Mouse (Mus musculus): ENCODE measurements around the gene Tmem210. TPM values are rescaled to one million over a fixed set of nuclear protein-coding genes. Genes with fewer than 3 reads are reported as not detected.

Gene Tmem210
- total RNA-seq, 2 experiments from 2014 or later, result not detected

DNA sequence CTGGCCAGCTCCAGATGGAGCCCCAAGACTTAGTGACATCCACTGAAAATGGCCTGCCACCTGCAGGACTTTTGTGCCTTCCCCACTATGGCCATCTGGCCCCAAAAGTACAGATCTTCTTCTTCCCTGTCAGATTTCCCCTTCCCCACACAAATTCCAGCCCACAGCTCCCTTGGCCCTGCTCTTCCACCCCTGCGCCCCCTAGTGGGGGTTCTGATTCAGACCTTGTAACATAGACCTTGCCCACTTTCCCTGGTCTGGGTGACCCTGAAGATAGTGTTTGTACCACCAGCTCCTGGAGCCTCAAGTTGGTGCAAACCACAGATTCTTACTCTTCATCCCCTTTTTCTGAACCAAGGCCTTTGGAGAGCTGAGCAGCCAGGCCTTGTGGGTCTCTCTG is 4.9 kb downstream of the Tmem210 start:
- peak; percentile 69 to 79 for DNase-seq (ENCODE audit: low spot score in 2 of 2)

- no peak for DNase-seq (ENCODE audit: low spot score in 2 of 2)
Observed at GRCm38 (mm10) chr2:25293706-25294105, 5.8 kb downstream of the Tmem210 start.

- DNase-seq (ENCODE audit: low spot score in 2 of 2), result no peak
Observed at GRCm38 (mm10) chr2:25297093-25297492, 9.1 kb downstream of the Tmem210 start.

GRCm38 (mm10) chr2:25298046-25298445 is 10.1 kb downstream of the Tmem210 start:
- no peak for DNase-seq (ENCODE audit: low spot score in 2 of 2)

GRCm38 (mm10) chr2:25303452-25303851 is 15.5 kb downstream of the Tmem210 start:
- no peak for DNase-seq (ENCODE audit: low spot score in 2 of 2)

- DNase-seq (ENCODE audit: low spot score in 2 of 2), result no peak
Observed at GRCm38 (mm10) chr2:25303931-25304656, 16.1 kb downstream of the Tmem210 start.

- DNase-seq (ENCODE audit: low spot score in 2 of 2), result peak in 1 of 2 experiments; percentile 48
Observed at GRCm38 (mm10) chr2:25304657-25305541, 17.0 kb downstream of the Tmem210 start.

GRCm38 (mm10) chr2:25305587-25306359 is 17.8 kb downstream of the Tmem210 start:
- no peak for DNase-seq (ENCODE audit: low spot score in 2 of 2)

DNA sequence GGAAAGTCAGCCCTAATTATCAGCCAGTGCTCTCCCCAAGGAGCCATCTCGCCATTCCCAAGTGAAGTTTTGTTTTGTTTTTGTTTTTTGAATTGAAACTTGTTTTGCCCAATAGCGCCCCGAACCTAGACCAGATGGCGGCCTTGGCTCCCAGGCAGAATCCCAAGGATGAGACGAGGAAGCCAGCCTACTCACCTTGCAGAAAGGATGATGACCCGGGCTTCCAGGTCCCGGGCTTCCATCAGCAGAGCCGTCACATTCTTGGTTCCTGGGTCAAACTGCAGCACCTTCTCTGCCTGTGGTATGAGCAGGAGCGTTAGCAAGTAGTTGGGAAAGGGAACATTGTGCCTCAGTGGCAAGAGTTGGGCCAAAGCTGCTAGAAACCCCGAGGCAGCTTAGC is 22.2 kb downstream of the Tmem210 start:
- DNase-seq (ENCODE audit: low spot score in 2 of 2), result no peak

DNA sequence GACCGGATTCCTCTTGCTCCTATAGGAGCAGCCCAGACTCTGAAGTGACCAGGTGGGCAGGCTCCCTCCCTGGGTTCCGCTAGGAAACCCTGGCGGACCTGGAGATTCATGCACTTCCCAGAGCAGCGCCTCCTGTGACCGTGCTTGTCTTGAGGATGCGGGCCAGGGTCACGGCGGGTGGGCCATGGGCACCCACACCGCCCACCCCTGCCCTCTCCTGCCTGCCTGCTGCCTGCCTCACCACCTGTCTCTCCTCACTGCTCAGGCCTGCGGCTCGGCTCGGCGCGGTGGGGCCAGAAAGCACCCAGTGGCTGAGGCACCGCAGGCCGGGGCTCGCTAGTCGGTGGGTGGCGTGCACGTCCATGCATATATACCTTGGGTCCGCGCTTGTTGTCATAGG is 23.0 kb downstream of the Tmem210 start:
- no peak for DNase-seq (ENCODE audit: low spot score in 2 of 2)

- no peak for DNase-seq (ENCODE audit: low spot score in 2 of 2)
Observed at GRCm38 (mm10) chr2:25311491-25311891, 23.5 kb downstream of the Tmem210 start.

DNA sequence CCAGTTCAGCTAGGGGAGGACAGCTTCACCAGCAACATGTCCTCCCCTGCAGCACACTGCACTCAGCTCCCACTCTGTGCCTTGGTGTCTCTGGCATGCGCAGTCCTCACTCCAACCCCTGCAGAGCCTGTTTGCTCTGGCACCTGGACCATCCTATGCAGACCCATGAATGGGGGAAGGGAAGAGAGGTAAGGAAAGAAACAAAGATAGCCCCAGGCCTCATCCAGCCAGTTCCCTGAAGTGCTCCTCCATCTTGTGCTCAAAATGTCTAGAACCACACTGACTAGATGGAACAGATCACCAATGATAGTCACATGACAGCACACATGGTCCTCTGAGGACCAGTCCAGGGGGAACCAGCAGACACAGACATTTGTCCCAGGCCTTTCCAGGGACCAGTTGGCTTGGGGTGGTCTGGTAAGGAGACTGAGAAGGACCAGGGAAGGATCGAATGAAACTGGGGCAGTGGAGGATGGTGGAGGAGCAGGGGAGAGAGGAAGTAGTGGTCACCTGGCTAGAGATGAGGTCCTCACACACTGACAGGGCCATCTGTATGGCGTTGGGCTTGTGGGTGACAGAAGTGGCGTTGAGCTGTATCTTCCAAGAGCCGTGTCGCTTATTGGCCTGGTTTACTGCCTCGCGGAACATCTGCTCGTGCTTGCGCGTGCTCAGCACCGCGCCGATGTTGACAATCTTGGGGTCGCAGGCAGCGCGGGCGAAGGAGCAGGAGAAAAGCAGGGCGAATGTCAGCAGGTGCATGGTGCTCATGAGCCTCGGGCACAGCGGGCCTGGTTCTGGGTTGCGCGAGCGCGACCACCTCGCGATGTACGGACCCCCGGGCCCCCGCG is 30.4 kb downstream of the Tmem210 start:
- peak; percentile 51 to 70 for DNase-seq (ENCODE audit: low spot score in 2 of 2)

- peak; percentile 84 to 95 for DNase-seq (ENCODE audit: low spot score in 2 of 2)
Observed at GRCm38 (mm10) chr2:25318971-25319773, 31.2 kb downstream of the Tmem210 start, which contains the start of gene Grin1. Gene Grin1 (minus strand): TSS chr2:25319187.

GRCm38 (mm10) chr2:25320084-25320483 is 32.1 kb downstream of the Tmem210 start:
- no peak for DNase-seq (ENCODE audit: low spot score in 2 of 2)

DNA sequence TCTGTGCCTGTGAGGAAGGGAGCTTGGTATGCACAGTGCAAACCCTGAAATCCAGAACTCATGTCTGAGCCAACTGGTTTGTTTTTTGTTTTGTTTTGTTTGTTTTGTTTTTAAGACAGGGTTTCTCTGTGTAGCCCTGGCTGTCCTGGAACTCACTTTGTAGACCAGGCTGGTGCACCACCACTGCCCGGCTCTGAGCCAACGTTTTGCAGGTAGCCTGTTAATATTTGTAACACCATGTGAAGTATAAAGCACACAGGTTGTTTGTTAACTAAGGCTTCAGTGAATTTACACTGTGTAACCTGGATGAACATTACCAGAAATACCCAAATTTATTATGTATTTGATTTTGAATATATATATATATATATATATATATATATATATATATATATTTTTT is 38.1 kb downstream of the Tmem210 start:
- no peak for DNase-seq (ENCODE audit: low spot score in 2 of 2)

DNA sequence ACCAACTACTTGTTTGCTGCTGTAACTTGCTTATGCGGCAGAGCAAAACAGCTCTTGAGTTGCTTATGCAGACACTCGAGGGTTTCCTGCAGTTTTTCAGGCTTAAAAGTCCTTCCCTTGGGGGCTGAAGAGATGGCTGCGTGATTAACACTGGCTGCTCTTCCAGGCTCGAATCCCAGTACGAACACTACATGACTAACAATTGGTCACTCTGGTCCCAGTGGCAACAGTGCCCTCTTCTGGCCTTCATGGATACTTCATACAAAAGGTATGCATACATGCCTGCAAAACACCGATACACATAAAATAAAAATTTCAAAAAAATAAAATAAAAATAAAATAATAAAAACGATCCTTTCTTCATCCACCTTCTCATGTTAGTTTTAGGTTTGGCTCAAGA is 40.5 kb downstream of the Tmem210 start:
- DNase-seq (ENCODE audit: low spot score in 2 of 2), result no peak

GRCm38 (mm10) chr2:25331470-25331869 is 43.5 kb downstream of the Tmem210 start:
- DNase-seq (ENCODE audit: low spot score in 2 of 2), result no peak

GRCm38 (mm10) chr2:25332286-25333160 is 44.6 kb downstream of the Tmem210 start, which contains the start of gene Man1b1:
Gene Man1b1 (plus strand): TSS chr2:25332338.
- DNase-seq (ENCODE audit: low spot score in 2 of 2), result peak; percentile 100

- DNase-seq (ENCODE audit: low spot score in 2 of 2), result no peak
Observed at GRCm38 (mm10) chr2:25333569-25333968, 45.6 kb downstream of the Tmem210 start.
